Mouse (Mus musculus) regulatory T cell (primary cell): ENCODE measurements around the gene Nkain2.
"Not testable (repeated sequence)": the region's sequence is repeated elsewhere in the genome, so short reads cannot be mapped to it uniquely, and the experiment has no call there.

Experiments
- in situ Hi-C: fragments of 300-600 bp; cut with MboI, MseI; formaldehyde crosslinking; loops from one replicate; pipeline ENCODE4 v1.15.1; 2025; ENCODE audit warnings: high pct_unique_total_duplicates

The Nkain2 gene

DNA sequence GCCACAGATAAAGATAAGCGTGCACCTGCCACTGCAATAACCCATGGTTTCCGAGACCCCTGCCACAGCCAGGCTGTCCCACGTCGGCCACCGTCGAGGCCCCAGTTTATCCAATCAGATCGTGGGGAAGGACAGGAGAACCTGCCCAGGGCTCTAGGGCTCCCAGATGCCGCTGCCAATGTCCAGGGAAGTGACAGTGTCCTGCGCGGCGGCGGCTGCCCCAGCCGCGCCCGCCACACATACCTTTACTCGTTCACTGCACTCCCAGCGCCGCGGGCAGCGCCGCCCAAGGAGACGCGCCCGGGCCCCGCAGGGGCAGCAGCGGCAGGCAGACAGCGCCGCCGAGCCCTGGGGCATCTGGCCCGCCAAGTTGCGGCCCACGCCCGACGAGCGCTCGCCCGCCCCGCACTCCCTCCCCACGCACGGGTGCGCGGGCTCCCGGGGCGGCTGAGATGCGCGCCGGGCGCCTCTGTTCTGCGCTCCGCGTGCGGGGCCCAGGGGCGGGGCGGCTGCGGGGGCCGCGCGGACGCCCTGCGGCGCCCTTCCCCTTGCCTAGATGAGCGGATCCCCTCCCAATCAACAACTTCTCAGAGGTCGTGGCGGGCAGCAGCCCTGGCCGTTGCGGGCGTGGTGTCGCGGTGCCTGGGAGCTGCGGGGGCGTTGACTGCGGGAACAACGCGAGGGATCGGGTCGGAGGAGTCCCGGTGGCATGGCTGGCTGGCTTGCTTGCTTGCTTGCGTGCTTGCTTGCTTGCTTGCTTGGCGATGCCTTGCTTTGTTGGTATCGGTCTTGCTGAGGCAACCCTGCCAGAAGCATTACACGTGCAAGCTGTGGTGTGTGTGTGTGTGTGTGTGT, at the start of gene Nkain2:
TSS of gene Nkain2 (minus strand) at position 811 of the 855 bp plus-strand sequence.
- in situ Hi-C loops = no loop called here

DNA sequence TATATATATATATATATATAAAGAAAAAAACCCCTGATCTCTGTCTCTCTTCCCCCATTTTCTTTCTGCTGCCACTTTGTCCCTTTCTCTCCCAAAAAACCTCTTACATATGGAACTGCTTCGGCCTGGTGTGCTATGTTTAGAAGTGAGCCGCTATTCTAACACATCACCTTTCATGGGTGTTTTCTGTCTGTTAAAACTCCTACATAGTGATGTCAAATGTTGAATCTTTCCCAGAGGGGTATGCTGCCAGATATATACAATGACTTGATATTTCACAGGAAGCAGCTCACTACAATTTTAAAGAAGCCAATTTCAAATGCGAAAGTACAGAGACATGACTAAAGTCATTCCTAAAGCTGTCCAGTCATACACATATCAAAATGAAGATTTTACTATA, 49.6 kb upstream of the Nkain2 start:
- in situ Hi-C loops = no loop called here

GRCm38 (mm10) chr10:32895093-32895492, 4.8 kb upstream of the Nkain2 start:
- in situ Hi-C loops = no loop called here

GRCm38 (mm10) chr10:32890507-32891131, 357 bp upstream of the Nkain2 start:
- in situ Hi-C loops = no loop called here

GRCm38 (mm10) chr10:32881977-32882376, 8.3 kb downstream of the Nkain2 start:
- in situ Hi-C loops = no loop called here

- in situ Hi-C loops = no loop called here
These were observed 19.4 kb downstream of the Nkain2 start for GRCm38 (mm10) chr10:32870691-32871406.

- in situ Hi-C loops = no loop called here
These were observed 20.7 kb downstream of the Nkain2 start for GRCm38 (mm10) chr10:32869541-32869940.

- in situ Hi-C loops = no loop called here
These were observed 74.9 kb downstream of the Nkain2 start for GRCm38 (mm10) chr10:32815210-32815883.

DNA sequence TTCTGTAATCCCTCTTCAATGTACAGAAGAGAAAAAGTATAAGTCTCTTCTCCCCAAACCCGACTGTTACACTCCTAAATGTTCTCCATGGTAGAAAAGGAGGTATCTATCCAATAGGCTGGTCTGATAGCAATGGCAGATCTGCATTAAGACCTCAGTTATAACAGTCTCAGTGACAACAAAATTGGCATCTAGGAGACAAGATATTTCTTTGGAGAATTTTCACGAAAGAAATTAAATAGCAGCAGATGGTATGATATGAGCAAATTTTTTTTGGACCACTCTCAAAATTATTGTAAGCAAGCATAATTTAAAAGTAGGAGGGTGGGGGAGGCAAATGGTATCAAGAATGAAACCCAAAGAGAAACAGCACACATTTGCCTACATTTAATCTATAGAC, 94.0 kb downstream of the Nkain2 start:
- in situ Hi-C loops = no loop called here

DNA sequence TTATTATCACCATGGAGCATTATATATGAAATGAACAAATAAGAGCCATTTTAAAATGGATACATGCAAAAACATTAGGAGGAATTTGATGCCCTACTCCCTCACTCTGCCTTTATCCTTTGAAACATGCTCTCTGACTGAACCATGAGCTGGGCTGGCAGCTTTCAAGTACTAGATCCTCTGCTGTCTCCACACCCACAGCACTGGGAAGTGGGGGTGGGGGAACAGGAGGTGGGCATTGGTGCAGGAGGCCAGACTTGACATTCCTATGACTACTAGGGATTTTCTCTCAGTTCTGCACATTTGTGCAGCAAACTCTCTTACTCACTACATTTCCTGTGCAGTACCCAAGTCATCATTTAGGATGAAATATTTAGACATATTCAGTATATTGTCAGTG, 99.7 kb downstream of the Nkain2 start:
- in situ Hi-C loops = no loop called here

DNA sequence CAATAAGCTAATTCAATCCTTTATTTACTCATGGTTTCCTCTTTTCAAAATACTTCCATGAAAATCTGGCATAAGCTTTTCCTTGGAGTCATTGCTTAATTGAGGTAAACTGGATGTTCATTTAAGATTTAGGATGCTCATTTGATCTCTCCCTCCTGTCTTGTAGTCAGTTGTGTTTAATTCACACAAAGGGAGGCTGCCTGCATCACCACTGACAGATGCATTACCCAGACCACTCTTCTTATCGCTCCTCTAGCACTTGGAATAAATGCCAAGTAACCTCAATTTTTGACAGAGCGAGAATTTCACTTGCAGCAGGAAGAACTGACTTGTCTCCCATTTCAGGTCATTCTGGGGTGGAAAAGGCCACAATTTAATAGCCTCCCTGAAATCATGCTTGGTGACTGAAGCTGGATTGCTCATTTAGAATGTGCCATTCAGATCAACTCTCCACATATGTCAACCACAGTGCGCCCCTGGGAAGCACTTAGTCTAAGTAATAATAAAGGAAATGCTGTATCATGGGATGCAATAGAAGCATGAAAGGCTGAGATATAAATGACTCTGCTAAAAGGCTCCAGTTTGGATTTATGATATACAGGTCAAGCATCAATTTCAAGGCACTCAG, 107.4 kb downstream of the Nkain2 start:
- in situ Hi-C loops = no loop called here

- in situ Hi-C loops = no loop called here
These were observed 151.3 kb downstream of the Nkain2 start for GRCm38 (mm10) chr10:32738989-32739388.

DNA sequence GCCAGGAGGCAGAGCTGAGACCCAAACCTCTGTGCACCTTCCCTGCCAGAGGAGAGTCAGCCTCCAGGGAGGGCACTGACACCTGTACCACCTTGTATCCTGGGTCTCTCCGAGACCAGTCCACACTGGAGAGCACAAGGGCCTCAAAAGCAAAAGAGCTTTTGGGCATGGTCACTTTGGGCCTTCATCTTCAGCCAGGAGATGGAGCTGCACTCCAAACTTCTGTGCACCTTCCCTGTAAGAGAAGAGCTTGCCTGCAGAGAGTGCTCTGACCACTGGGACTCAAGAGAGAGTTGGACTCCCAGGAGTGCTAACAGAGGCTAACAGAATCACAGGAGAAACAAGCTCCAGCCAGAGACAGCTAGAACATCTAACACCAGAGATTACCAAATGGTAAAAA, 183.7 kb downstream of the Nkain2 start:
- in situ Hi-C loops = not testable (repeated sequence)

GRCm38 (mm10) chr10:32696661-32697060, 193.6 kb downstream of the Nkain2 start:
- in situ Hi-C loops = no loop called here

DNA sequence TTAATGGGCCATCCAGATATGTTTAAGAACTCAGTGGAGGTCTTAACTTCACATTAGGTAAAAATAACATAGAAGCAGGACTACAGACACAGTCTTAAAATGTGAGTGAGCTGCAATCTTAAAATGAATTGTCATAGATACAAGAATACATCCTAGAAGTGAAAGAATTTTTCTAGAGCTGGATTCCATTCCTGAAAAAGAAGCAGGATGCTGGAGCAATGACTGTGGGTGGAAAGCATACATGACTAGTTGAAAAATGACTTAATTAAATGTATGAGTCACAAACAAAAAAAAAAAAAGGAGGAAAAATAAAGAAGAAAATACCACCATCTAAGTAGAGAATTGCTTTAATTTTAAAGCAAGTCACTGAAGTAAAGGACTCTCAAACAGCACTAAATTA, 205.7 kb downstream of the Nkain2 start:
- in situ Hi-C loops = no loop called here

GRCm38 (mm10) chr10:32640256-32640655, 250.0 kb downstream of the Nkain2 start:
- in situ Hi-C loops = no loop called here

DNA sequence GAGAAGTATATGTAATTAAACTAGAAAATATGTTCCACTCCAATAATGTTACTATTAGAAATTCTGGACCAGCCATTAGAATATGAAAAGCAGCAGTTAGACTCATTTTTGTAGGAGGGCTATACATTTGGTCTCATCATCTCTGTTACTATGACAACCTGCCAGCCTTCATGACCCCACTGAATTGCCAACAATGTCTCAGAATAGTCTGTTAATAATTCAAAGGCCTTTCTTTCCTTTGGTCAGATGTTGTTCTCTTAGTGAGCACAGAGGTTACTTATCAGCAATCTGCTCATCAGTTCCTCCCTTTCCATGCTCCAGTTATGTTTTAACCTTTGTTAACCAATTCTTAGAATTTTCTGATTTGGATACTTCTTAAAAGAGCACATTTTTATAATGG, 251.1 kb downstream of the Nkain2 start:
- in situ Hi-C loops = no loop called here

DNA sequence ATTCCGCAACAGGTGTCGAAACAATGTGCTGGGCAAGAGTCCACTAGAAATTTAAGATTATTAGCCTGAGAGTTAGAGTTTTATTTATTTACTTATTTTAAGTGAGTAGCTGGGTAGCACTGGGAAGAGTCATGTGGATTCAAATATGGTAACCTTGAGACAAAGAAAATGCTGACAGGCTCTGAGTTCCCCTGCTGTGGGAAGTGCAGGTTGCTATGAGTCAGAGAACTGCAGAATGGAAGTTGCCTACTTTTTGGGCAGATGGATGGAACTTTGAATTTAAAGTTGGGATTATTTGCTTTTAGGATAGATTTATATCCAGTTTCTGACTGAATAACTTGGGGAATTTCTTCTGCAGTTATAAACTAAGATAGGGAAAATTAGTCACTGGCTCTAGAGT, 259.2 kb downstream of the Nkain2 start:
- in situ Hi-C loops = no loop called here

DNA sequence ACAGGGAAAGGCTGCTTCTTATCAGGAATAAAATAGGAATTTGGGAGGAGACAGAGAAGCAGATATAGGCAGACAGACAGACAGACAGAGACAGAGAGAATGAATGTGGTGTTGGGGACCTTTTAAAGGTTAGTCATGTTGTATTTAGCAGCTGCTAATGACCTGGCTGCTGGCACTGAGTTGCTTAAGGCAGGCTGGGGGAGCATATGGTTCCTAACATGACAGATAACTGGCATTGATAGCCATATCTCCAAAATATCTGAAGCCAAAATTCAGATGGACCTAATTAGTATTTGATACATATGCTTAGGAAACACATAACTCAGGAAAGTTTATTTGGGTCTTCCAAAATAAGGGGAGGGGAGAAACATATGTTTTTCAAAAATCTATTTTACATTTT, 285.8 kb downstream of the Nkain2 start:
- in situ Hi-C loops = no loop called here

DNA sequence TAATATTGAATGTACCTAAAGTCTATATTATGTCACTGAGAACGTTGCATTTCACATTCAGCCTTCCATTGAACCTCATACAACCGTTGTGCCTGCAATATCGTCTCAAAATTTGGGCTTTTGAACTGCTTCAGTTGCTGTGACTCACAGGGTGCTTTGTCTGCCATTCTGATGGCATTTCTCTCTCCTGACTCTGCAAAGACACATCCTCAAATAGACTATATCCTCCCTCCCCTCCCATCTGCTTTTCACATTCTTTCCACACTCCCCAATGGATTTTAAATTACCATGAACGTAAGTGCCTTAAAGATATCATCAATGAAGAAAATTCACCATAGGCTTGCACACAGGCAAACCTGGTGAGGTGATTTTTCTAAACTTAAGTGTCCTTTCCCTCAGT, 287.5 kb downstream of the Nkain2 start:
- in situ Hi-C loops = no loop called here

- in situ Hi-C loops = no loop called here
These were observed 295.3 kb downstream of the Nkain2 start for GRCm38 (mm10) chr10:32594998-32595397.

- in situ Hi-C loops = no loop called here
These were observed 313.0 kb downstream of the Nkain2 start for GRCm38 (mm10) chr10:32577276-32577580.
